Mouse (Mus musculus) small intestine, adult 2 months (tissue): ENCODE measurements around the gene Fbxo36.

ENCODE experiments used
- CTCF ChIP-seq: fragments of 200-500 bp; IDR thresholded peaks from 2 replicates; pipeline ENCODE4 v1.5.1; 2012; ENCODE audit warnings: low read depth, mild to moderate bottlenecking, control low read depth, inconsistent platforms, low read length, moderate library complexity, mixed read lengths; ENCODE audit not compliant: insufficient replicate concordance, insufficient read length; ENCODE audit errors: extremely low read depth
- POLR2A ChIP-seq: fragments of 200-500 bp; IDR thresholded peaks from 2 replicates; pipeline ENCODE4 v1.6.1; 2012; ENCODE audit warnings: low read depth, mild to moderate bottlenecking, control low read depth, inconsistent platforms, low read length, moderate library complexity

DNA sequence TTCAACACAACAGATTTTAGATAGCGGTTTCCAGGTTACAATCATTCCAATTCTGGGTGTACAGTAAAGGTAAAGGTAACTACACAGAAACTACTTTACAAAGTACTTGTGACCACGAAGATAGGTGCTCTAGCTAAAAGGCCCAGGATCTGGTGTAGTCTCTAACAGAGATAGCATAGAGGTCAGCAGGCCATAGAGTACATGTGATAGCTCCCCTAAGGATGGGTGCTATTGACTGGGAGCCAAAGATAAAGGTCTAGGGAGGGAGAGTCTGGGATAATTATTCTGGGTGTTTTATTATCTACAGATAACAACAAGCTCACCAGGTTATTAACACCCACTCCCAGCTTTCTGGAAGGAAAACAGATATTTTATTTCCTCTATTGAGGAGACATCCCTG is 83.8 kb downstream of the Fbxo36 start:
- TF ChIP-seq POLR2A (no peak), CTCF (no peak)
